Mouse (Mus musculus) heart, adult 10 weeks (tissue): ENCODE data around the gene Ngrn. TPM values are rescaled to one million over a fixed set of nuclear protein-coding genes. Genes with fewer than 3 reads are reported as not detected.

Experiments
- polyA plus RNA-seq: library from polyadenylated mRNA; stranded (reverse); fragments of 350-450 nt; fragmentation: Illumina TruSeq; extraction: RNeasy Lipid Tissue Mini Kit (QIAGEN cat#74804); gene quantifications from one replicate; pipeline ENCODE4 v1.2.3, GENCODE M21; 2014; ENCODE audit warnings: low read depth, low replicate concordance

The Ngrn gene
- 35.1 TPM for polyA plus RNA-seq

DNA sequence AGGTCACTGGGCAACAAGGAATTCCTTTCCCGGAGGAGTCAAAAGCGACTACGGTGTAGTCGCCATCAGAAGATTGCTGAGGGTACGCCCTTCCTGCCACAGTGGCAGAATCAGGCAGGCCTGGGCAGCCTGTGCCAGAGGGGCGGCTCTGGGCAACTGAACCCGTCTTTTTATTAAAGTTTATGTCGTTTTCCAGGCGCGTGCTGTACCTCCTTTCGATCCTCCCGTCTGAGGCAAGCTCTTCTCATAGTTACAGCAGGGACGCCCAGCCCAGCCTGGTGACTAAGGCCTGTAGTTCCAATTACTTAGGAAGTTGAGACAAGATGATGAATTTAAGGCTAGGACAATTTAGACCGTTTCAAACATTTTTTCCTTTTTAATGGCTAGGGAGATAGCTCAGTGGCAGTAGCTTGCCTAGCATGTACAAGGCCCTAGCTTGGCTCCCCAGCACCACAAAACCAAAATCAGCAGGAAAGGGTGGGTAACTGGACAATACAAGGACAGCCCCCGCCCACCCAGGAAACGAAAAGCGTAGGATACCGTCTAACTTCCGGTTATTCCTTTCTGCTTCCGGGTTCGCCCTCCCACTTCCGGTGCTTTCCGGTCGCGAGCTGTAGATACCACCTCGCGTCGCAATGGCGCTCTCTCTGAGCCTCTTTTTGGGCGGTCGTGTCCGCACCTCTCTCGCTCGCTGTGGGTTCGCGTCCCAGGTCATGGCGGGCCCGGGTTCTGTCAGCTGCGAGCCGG is at the start of gene Ngrn:
Ngrn (plus strand) TSS at position 591 of the 747 bp plus-strand sequence.

GRCm38 (mm10) chr7:80232489-80233029 is 28.5 kb upstream of the Ngrn start, which contains the start of the genes Cib1 and Gdpgp1:
TSS of gene Cib1 (minus strand) at chr7:80232813.
TSS of gene Gdpgp1 (plus strand) at chr7:80232865.

DNA sequence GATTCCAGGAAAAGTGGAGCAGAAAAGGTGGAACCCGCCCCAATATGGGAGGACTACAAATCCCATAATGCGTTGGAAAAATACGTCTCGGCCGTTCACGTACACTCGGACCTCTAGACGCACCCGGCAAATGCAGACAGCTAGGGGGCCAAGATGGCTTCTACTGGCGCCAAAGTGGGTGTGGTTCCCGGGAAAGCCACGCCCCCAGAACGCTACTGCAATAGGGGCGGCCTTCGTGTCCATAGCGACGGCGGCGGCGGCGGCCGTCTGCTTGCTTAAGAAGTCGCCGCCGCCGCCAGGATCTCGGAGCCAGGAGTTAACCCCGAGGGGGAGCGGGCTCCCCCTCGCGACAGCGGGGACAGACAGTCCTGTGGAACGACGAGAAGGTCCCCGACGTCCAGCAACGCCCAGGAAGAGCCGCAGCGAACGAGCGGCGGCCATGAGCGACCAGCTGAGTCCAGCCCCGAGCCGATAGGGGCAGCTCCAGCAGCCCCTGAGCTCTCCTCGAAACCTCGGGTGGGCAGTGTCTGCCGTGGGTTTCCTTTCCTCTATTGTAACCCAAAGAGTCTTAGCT is 14.8 kb upstream of the Ngrn start, which contains the start of gene Ttll13:
Ttll13 (plus strand) TSS at position 229 of the 574 bp plus-strand sequence.

DNA sequence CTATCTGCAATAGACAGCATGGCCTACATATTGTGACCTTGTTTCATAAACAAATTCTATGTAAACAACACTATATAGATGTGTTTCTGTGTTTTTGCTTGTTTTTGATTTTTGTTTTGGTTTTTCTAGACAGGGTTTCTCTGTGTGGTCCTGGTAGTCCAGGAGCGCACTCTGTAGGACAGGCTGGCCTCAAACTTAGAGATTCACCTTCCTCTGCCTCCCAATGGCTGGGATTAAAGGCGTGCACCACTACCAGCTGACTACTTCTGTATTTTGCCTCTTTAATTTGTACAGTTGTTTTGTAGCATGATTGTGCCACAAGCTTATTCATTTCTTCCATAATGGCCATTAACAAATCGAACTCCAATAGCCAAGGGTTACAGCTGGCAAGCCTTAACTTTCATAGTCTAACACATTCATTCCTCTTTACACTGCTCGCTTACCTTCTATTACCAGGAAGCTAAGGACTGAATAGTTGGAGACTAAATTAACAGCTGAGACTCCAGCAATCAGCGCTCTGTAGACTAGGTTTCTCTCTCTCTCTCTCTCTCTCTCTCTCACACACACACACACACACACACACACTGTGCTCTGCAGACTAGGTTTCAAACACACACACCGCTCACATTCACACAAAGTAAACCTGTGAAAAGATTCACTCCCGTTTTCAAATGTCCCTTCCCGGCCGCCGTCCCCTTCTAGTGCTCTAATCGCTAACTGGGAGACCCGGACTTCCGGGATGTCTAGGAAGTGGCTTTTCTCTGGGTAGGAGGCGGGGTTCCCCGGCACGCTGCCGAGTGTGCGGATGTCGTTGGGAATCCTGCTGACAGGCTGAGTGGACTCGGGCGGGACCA is 8.1 kb downstream of the Ngrn start, which contains the start of gene Vps33b:
Vps33b (plus strand) TSS at position 753 of the 854 bp plus-strand sequence.

GRCm38 (mm10) chr7:80294062-80294763 is 33.2 kb downstream of the Ngrn start, which contains the start of gene Prc1:
TSS of gene Prc1 (plus strand) at chr7:80294450.

Other genes with a start within 250 kb of the Ngrn start
- 20.3 TPM for gene Zfp710, start 236.4 kb upstream of the Ngrn start, polyA plus RNA-seq
- 2,203 TPM for gene Idh2, start 145.8 kb upstream of the Ngrn start, polyA plus RNA-seq
- 6.7 TPM for gene Sema4b, start 74.4 kb upstream of the Ngrn start, polyA plus RNA-seq
- gene Cib1, start 28.4 kb upstream of the Ngrn start, polyA plus RNA-seq, result 18.0 TPM
- 0.73 TPM for gene Gdpgp1, start 28.4 kb upstream of the Ngrn start, polyA plus RNA-seq
- 0.47 TPM for gene Ttll13, start 14.8 kb upstream of the Ngrn start, polyA plus RNA-seq
- 4.5 TPM for gene Vps33b, start 8.4 kb downstream of the Ngrn start, polyA plus RNA-seq
- gene Prc1, start 33.2 kb downstream of the Ngrn start, polyA plus RNA-seq, result 0.45 TPM
- gene Rccd1, start 63.2 kb downstream of the Ngrn start, polyA plus RNA-seq, result 9.5 TPM
- 15.6 TPM for gene Unc45a, start 79.8 kb downstream of the Ngrn start, polyA plus RNA-seq
- gene Hddc3, start 81.9 kb downstream of the Ngrn start, polyA plus RNA-seq, result 22.8 TPM
- gene Man2a2, start 110.2 kb downstream of the Ngrn start, polyA plus RNA-seq, result 44.8 TPM
- 9.1 TPM for gene Fes, start 126.7 kb downstream of the Ngrn start, polyA plus RNA-seq
- gene Furin, start 144.2 kb downstream of the Ngrn start, polyA plus RNA-seq, result 59.3 TPM